In genomic region chr4:45520375-45520774, GRCm38 (mm10) we compare ENCODE assay signal across 10 mouse cellular contexts. TPM values are rescaled to one million over a fixed set of nuclear protein-coding genes. Genes with fewer than 3 reads are reported as not detected.
DNase-seq lines count a peak whose midpoint lies in the region; ATAC-seq lines count a peak whose summit lies in the region.
"Had no signal": no experiment of that assay in that cellular context is flagged by ENCODE, and none has a peak within 500 bp of the region (broad histone marks: within the 10 kb centered on the region; RNA-seq: fewer than 3 reads in every experiment).

No protein-coding gene starts in this region.

- H3K27ac ChIP-seq in forebrain, embryonic 10.5 days: peak overlapping the region; percentile 4; the same call in 1 of the 2 replicates
- no peak overlapping the region for H3K27ac ChIP-seq in forebrain, embryonic 15.5 days (replicated peaks)
- H3K27ac ChIP-seq in liver, embryonic 11.5 days (ENCODE audit: low read depth, low read length): 0 out of 2 replicates have a peak overlapping the region, but pooled peaks have one; percentile 15

- H3K36me3 ChIP-seq in forebrain, embryonic 10.5 days (replicated peaks): peaks cover 12% of the 10 kb centered on the region
- H3K36me3 ChIP-seq in forebrain, embryonic 15.5 days: no peaks in the 10 kb centered on the region
- H3K36me3 ChIP-seq in liver, embryonic 11.5 days (ENCODE audit: control insufficient read depth, insufficient read depth, low read length): no peaks in the 10 kb centered on the region

- H3K4me1 ChIP-seq in forebrain, embryonic 10.5 days: peaks cover 60% of the 10 kb centered on the region
- H3K4me1 ChIP-seq in forebrain, embryonic 15.5 days: peaks cover 60% of the 10 kb centered on the region
- H3K4me1 ChIP-seq in liver, embryonic 11.5 days (replicated peaks; ENCODE audit: control insufficient read depth, insufficient read depth, low read length): peaks cover 56% of the 10 kb centered on the region

- peaks cover 8% of the 10 kb centered on the region for H3K27me3 ChIP-seq in forebrain, embryonic 10.5 days (ENCODE audit: poor library complexity, severe bottlenecking)
- no peaks in the 10 kb centered on the region for H3K27me3 ChIP-seq in forebrain, embryonic 15.5 days
- H3K27me3 ChIP-seq in liver, embryonic 11.5 days (replicated peaks; ENCODE audit: control insufficient read depth, insufficient read depth, low read length): no peaks in the 10 kb centered on the region; the same call in 1 of the 2 replicates

- no peak overlapping the region for H3K4me2 ChIP-seq in forebrain, embryonic 15.5 days (replicated peaks)
- peak overlapping the region; percentile 32; the same call in 1 of the 2 replicates for H3K4me2 ChIP-seq in liver, embryonic 11.5 days

- 85% methylated on average over 8 of the region's 8 CpGs for WGBS in forebrain, embryonic 10.5 days
- WGBS in forebrain, embryonic 15.5 days: 86% methylated on average over 8 of the region's 8 CpGs
- WGBS in liver, embryonic 11.5 days: 54% methylated on average over 8 of the region's 8 CpGs

- intact Hi-C loops in left cerebral cortex, postnatal 4 days (cut with DNase I): no loop called here

- no peak overlapping the region for H3K4me3 ChIP-seq in forebrain, embryonic 10.5 days
- H3K4me3 ChIP-seq in forebrain, embryonic 15.5 days: no peak overlapping the region
- no peak overlapping the region for H3K4me3 ChIP-seq in liver, embryonic 11.5 days (ENCODE audit: low read depth, low read length)

- ATAC-seq in forebrain, embryonic 15.5 days (replicated peaks): no peak
- no peak for ATAC-seq in liver, embryonic 11.5 days (replicated peaks; ENCODE audit: low FRiP score)
- ATAC-seq: forebrain, embryonic 14.5 days had no signal

- no peak for DNase-seq in forebrain, embryonic 10.5 days (ENCODE audit: extremely low spot score, low spot score)
- DNase-seq in 416B (ENCODE audit: low read depth): peak; percentile 33
- peak; percentile 80 for DNase-seq in kidney, adult 11 months
- no peak for DNase-seq in liver, embryonic 11.5 days (ENCODE audit: low spot score)
- no peak for DNase-seq in yolk sac, embryonic 10.5 days (ENCODE audit: low spot score)
- DNase-seq in left cerebral cortex, postnatal 4 days: no peak
- DNase-seq in embryo, embryonic 10 days (ENCODE audit: low spot score): no peak
- DNase-seq: layer of hippocampus, postnatal 36 days had no signal

- H3K9ac ChIP-seq in forebrain, embryonic 15.5 days (replicated peaks): no peak overlapping the region
- H3K9ac ChIP-seq in liver, embryonic 11.5 days (ENCODE audit: low read depth, low read length): no peak overlapping the region

- no peaks in the 10 kb centered on the region for H3K9me3 ChIP-seq in forebrain, embryonic 10.5 days
- no peaks in the 10 kb centered on the region for H3K9me3 ChIP-seq in forebrain, embryonic 15.5 days
- H3K9me3 ChIP-seq in liver, embryonic 11.5 days (ENCODE audit: control insufficient read depth, low read length): no peaks in the 10 kb centered on the region

RNA-seq across cellular contexts. Expression of gene Shb, which starts 11.9 kb away (rescaled TPM):
- polyA plus RNA-seq in forebrain, embryonic 10.5 days (2016; fragmentation: Nextera tagmentation; extraction: Ambion mirVana): 2.8 and 3.0 TPM in 2 replicates
- polyA plus RNA-seq in forebrain, embryonic 15.5 days (2015; fragmentation: Nextera tagmentation; extraction: Ambion mirVana): 13.1 and 13.3 TPM in 2 replicates
- 6.1 and 6.2 TPM in 2 replicates for polyA plus RNA-seq in liver, embryonic 11.5 days (2014; fragmentation: Nextera tagmentation; extraction: Ambion mirVana)
- 10 to 100 TPM; 23.0 to 25.6 TPM for total RNA-seq in left cerebral cortex, postnatal 4 days (2021)

Comparison
In these comparisons a context has a peak if more than half of its experiments do, and no peak if none do; other contexts are left out.
1. DNase-seq: peak in 416B (single experiment) and kidney, adult 11 months (single experiment); none in forebrain, embryonic 10.5 days (single experiment), liver, embryonic 11.5 days (single experiment), yolk sac, embryonic 10.5 days (single experiment), left cerebral cortex, postnatal 4 days (single experiment) and embryo, embryonic 10 days (single experiment).